Mouse (Mus musculus): ENCODE measurements around the gene Clec18a.
A peak's percentile ranks its signal among the peaks of the same experiment; 100 is the strongest.

DNA sequence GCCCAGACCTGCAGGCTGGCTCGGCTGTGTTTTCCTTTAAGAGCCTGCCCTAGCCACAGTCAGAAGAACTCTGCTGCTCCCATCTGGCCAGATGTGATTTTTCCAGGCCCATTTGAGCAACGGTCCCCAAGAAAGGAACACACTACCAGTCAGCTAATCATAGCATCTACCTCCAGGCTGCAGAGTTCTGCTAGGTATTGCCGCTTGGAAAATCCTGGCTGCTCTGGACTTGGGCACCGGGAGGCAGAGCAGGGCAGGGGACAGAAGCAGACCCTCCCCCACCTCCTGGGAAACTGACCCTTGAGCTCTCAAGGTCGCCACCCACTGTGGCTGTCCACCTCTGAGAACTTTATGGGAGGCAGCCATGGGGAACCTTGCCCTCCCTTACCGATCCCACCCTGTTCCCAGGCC lies 12.4 kb downstream of the Clec18a start:
- TF ChIP-seq CTCF (IDR thresholded peaks at IDR 0.05; ENCODE audit: low read depth), result peak; percentile 58
- no peak for TF ChIP-seq EP300 (IDR thresholded peaks at IDR 0.05; ENCODE audit: low read depth)

Measured in heart, postnatal 0 days (tissue).